Mouse (Mus musculus) midbrain, embryonic 15.5 days (tissue): ENCODE results near the gene Mrps18a. TPM values are rescaled to one million over a fixed set of nuclear protein-coding genes. Genes with fewer than 3 reads are reported as not detected.

Experiments
- ATAC-seq: fragments of 200-750 bp; cut with Nextera tagmentation; replicated peaks from 2 replicates; pipeline ENCODE4 v1.8.0; 2017; ENCODE audit warnings: moderate TSS enrichment
- H3K27ac ChIP-seq: fragments of 300-500 bp; sonication (generic); 2 replicates; pipeline ENCODE4 v1.5.1; 2015; ENCODE audit warnings: mild to moderate bottlenecking, inconsistent platforms
- H3K27me3 ChIP-seq: fragments of 300-500 bp; sonication (generic); replicated peaks from 2 replicates; pipeline ENCODE4 v1.6.1; 2015; ENCODE audit warnings: inconsistent platforms
- H3K36me3 ChIP-seq: fragments of 300-500 bp; sonication (generic); replicated peaks from 2 replicates; pipeline ENCODE4 v1.6.1; 2015; ENCODE audit warnings: inconsistent platforms
- H3K4me1 ChIP-seq: fragments of 300-500 bp; sonication (generic); 2 replicates; pipeline ENCODE4 v1.6.1; 2015; ENCODE audit warnings: inconsistent platforms
- H3K4me2 ChIP-seq: fragments of 300-500 bp; sonication (generic); 2 replicates; pipeline ENCODE4 v1.6.1; 2015; ENCODE audit warnings: inconsistent platforms, mild to moderate bottlenecking, moderate library complexity
- H3K4me3 ChIP-seq: fragments of 300-500 bp; sonication (generic); 2 replicates; pipeline ENCODE4 v1.5.1; 2015; ENCODE audit warnings: mild to moderate bottlenecking, inconsistent platforms
- H3K9ac ChIP-seq: fragments of 300-500 bp; sonication (generic); 2 replicates; pipeline ENCODE4 v1.6.1; 2015; ENCODE audit warnings: mild to moderate bottlenecking, inconsistent platforms
- H3K9me3 ChIP-seq: fragments of 300-500 bp; sonication (generic); 2 replicates; pipeline ENCODE4 v1.6.1; 2016; ENCODE audit warnings: inconsistent platforms
- WGBS: fragments of 180-500 bp; shearing (Covaris S2); methylation state at CpG from one replicate; pipeline ENCODE4 v1.1.7; 2015; ENCODE audit warnings: mixed read lengths; 5-methylcytosine and 5-hydroxymethylcytosine counted together
- polyA plus RNA-seq: library from polyadenylated mRNA; unstranded; fragments of >200 nt; fragmentation: Nextera tagmentation; extraction: Ambion mirVana; gene quantifications from 2 replicates; pipeline ENCODE4 v1.2.1, GENCODE M21; 2015

Gene Mrps18a
- polyA plus RNA-seq, 1 experiment from 2014 or later, result 147 TPM

GRCm38 (mm10) chr17:46129741-46130498 is 19.1 kb downstream of the Mrps18a start:
- Histone ChIP-seq H3K27me3 (no peaks in the 10 kb centered on the region), H3K9ac (no peak overlapping the region), H3K4me2 (no peak overlapping the region), H3K36me3 (peaks cover 37% of the 10 kb centered on the region), H3K27ac (no peak overlapping the region), H3K4me3 (no peak overlapping the region), H3K9me3 (no peaks in the 10 kb centered on the region), H3K4me1 (peaks cover 5% of the 10 kb centered on the region; the same call in 1 of the 2 replicates)
- WGBS, result 82% methylated on average over 13 of the region's 13 CpGs
- no peak for ATAC-seq

- peaks cover 5% of the 10 kb centered on the region; the same call in 1 of the 2 replicates for H3K4me1 ChIP-seq
- H3K4me3 ChIP-seq, result no peak overlapping the region
- no peaks in the 10 kb centered on the region for H3K9me3 ChIP-seq
- no peak overlapping the region for H3K27ac ChIP-seq
- no peak overlapping the region for H3K4me2 ChIP-seq
- H3K9ac ChIP-seq, result no peak overlapping the region
- 16% methylated on average over 12 of the region's 12 CpGs for WGBS
- H3K36me3 ChIP-seq, result peaks cover 17% of the 10 kb centered on the region
- H3K27me3 ChIP-seq, result no peaks in the 10 kb centered on the region
- peak; percentile 59 for ATAC-seq
Observed at GRCm38 (mm10) chr17:46132058-46132718, 21.4 kb downstream of the Mrps18a start.

- peaks cover 17% of the 10 kb centered on the region for H3K36me3 ChIP-seq
- H3K9me3 ChIP-seq, result no peaks in the 10 kb centered on the region
- H3K9ac ChIP-seq, result no peak overlapping the region
- H3K4me1 ChIP-seq, result peaks cover 5% of the 10 kb centered on the region; the same call in 1 of the 2 replicates
- no peak for ATAC-seq
- H3K27me3 ChIP-seq, result no peaks in the 10 kb centered on the region
- WGBS, result 75% methylated on average over 8 of the region's 8 CpGs
- no peak overlapping the region for H3K27ac ChIP-seq
- H3K4me3 ChIP-seq, result no peak overlapping the region
- no peak overlapping the region for H3K4me2 ChIP-seq
Observed at GRCm38 (mm10) chr17:46132862-46133261, 22.1 kb downstream of the Mrps18a start.

- Histone ChIP-seq H3K4me1 (peaks cover 6% of the 10 kb centered on the region; the same call in 1 of the 2 replicates), H3K36me3 (no peaks in the 10 kb centered on the region), H3K9ac (no peak overlapping the region), H3K9me3 (no peaks in the 10 kb centered on the region), H3K4me3 (no peak overlapping the region), H3K4me2 (no peak overlapping the region), H3K27me3 (no peaks in the 10 kb centered on the region), H3K27ac (no peak overlapping the region)
- no peak for ATAC-seq
- 84% methylated on average over 8 of the region's 8 CpGs for WGBS
Observed at GRCm38 (mm10) chr17:46138563-46139236, 27.9 kb downstream of the Mrps18a start.

GRCm38 (mm10) chr17:46139872-46140271 is 29.1 kb downstream of the Mrps18a start:
- Histone ChIP-seq H3K9ac (no peak overlapping the region), H3K4me3 (no peak overlapping the region), H3K4me2 (no peak overlapping the region), H3K9me3 (no peaks in the 10 kb centered on the region), H3K4me1 (peaks cover 14% of the 10 kb centered on the region; the same call in 1 of the 2 replicates), H3K27ac (no peak overlapping the region), H3K36me3 (no peaks in the 10 kb centered on the region), H3K27me3 (no peaks in the 10 kb centered on the region)
- no peak for ATAC-seq
- WGBS, result 95% methylated on average over 3 of the region's 3 CpGs

GRCm38 (mm10) chr17:46143578-46144423 is 33.0 kb downstream of the Mrps18a start, which contains the start of gene Rsph9:
Rsph9 (minus strand) TSS chr17:46144216.
- Histone ChIP-seq H3K9ac (peak within 1 kb of the TSS; percentile 47), H3K27me3 (no peaks in the 10 kb centered on the region), H3K4me2 (peak within 1 kb of the TSS; percentile 61), H3K27ac (peak within 1 kb of the TSS; percentile 62), H3K4me1 (peaks cover 14% of the 10 kb centered on the region; the same call in 1 of the 2 replicates), H3K36me3 (peaks cover 8% of the 10 kb centered on the region), H3K9me3 (no peaks in the 10 kb centered on the region), H3K4me3 (peak within 1 kb of the TSS; percentile 50)
- peak; percentile 96 for ATAC-seq
- WGBS, result 5% methylated on average over 37 of the region's 37 CpGs

- Histone ChIP-seq H3K4me2 (peak within 1 kb of the TSS; percentile 89), H3K9me3 (no peaks in the 10 kb centered on the region), H3K9ac (peak within 1 kb of the TSS; percentile 54), H3K27ac (peak within 1 kb of the TSS; percentile 61), H3K4me3 (peak within 1 kb of the TSS; percentile 51), H3K36me3 (peaks cover under 1% of the 10 kb centered on the region; the same call in 1 of the 2 replicates), H3K27me3 (no peaks in the 10 kb centered on the region), H3K4me1 (peaks cover 10% of the 10 kb centered on the region)
- peak; percentile 92 for ATAC-seq
- 8% methylated on average over 33 of the region's 33 CpGs for whole genome bisulfite sequencing
Observed at GRCm38 (mm10) chr17:46152847-46153782, 42.3 kb downstream of the Mrps18a start, which contains the start of gene Mad2l1bp. Mad2l1bp (minus strand) TSS chr17:46153553.

GRCm38 (mm10) chr17:46154336-46154735 is 43.5 kb downstream of the Mrps18a start:
- Histone ChIP-seq H3K4me3 (no peak overlapping the region), H3K27ac (no peak overlapping the region), H3K4me1 (peaks cover 10% of the 10 kb centered on the region), H3K9ac (no peak overlapping the region), H3K4me2 (no peak overlapping the region), H3K9me3 (no peaks in the 10 kb centered on the region), H3K36me3 (no peaks in the 10 kb centered on the region), H3K27me3 (no peaks in the 10 kb centered on the region)
- 88% methylated on average over 3 of the region's 3 CpGs for WGBS
- ATAC-seq, result no peak

GRCm38 (mm10) chr17:46156680-46157079 is 45.9 kb downstream of the Mrps18a start:
- H3K36me3 ChIP-seq, result no peaks in the 10 kb centered on the region
- no peaks in the 10 kb centered on the region for H3K27me3 ChIP-seq
- 90% methylated on average over 5 of the region's 5 CpGs for WGBS
- H3K27ac ChIP-seq, result no peak overlapping the region
- no peak overlapping the region for H3K4me2 ChIP-seq
- no peak overlapping the region for H3K9ac ChIP-seq
- H3K9me3 ChIP-seq, result no peaks in the 10 kb centered on the region
- H3K4me1 ChIP-seq, result peaks cover 21% of the 10 kb centered on the region
- no peak for ATAC-seq
- H3K4me3 ChIP-seq, result no peak overlapping the region

- H3K27me3 ChIP-seq, result no peaks in the 10 kb centered on the region
- no peak overlapping the region for H3K4me3 ChIP-seq
- H3K4me1 ChIP-seq, result peaks cover 25% of the 10 kb centered on the region
- WGBS, result 84% methylated on average over 8 of the region's 8 CpGs
- no peak overlapping the region for H3K9ac ChIP-seq
- H3K36me3 ChIP-seq, result no peaks in the 10 kb centered on the region
- H3K4me2 ChIP-seq, result no peak overlapping the region
- no peak overlapping the region for H3K27ac ChIP-seq
- no peak for ATAC-seq
- H3K9me3 ChIP-seq, result no peaks in the 10 kb centered on the region
Observed at GRCm38 (mm10) chr17:46157131-46157530, 46.3 kb downstream of the Mrps18a start.

- H3K4me2 ChIP-seq, result peak overlapping the region; percentile 65; the same call in 1 of the 2 replicates
- H3K4me1 ChIP-seq, result peaks cover 26% of the 10 kb centered on the region
- no peaks in the 10 kb centered on the region for H3K27me3 ChIP-seq
- WGBS, result 59% methylated on average over 2 of the region's 2 CpGs
- H3K36me3 ChIP-seq, result no peaks in the 10 kb centered on the region
- no peak overlapping the region for H3K9ac ChIP-seq
- no peak for ATAC-seq
- no peaks in the 10 kb centered on the region for H3K9me3 ChIP-seq
- no peak overlapping the region for H3K4me3 ChIP-seq
- H3K27ac ChIP-seq, result no peak overlapping the region
Observed at GRCm38 (mm10) chr17:46159236-46159635, 48.5 kb downstream of the Mrps18a start.
